Mouse (Mus musculus): ENCODE measurements around the gene Ywhah. TPM values are rescaled to one million over a fixed set of nuclear protein-coding genes. Genes with fewer than 3 reads are reported as not detected.
A peak's percentile ranks its signal among the peaks of the same experiment; 100 is the strongest.

Ywhah gene
- polyA plus RNA-seq (2015; fragmentation: Nextera tagmentation; extraction: Ambion mirVana), result 170 and 188 TPM in 2 replicates

DNA sequence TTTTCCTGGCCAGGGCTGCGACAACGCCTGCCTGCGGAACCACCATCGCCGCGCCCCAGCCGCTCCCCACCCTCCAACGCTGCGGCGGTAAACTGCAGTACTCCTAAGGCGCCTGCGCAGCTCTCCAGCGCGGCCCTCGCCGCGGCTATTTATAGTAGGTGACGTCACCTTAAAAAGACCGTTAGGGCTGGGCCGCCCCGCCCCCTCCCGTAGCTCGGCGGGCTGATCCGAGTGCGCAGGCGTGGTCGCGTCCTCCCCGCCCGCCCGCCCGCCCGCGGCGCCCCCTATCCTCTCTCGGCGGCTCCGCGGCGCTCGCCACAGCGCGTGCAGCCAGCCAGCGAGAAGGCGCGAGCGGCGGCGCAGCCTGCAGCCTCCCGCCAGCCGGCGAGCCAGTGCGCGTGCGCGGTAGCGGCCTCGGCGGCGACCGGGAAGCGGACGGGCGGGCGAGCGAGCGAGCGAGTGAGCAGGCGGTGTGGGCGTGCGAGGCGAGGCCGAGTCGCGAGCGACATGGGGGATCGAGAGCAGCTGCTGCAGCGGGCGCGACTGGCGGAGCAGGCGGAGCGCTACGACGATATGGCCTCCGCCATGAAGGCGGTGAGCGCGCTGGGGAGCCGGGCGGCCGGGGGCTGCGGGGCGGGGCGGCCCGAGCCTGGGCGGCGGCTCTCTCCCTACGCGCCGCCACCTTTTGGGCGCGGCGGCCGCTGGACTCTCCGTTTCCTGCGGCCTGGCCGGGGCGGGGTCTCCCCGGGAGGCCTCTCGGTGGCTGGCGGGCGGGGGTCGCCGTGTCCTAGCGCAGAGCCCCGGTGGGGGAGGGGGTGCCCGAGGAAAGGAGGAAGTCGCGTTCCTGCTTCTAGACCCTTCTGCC, at the start of gene Ywhah:
Ywhah (plus strand) TSS at position 256 of the 865 bp plus-strand sequence.
- Histone ChIP-seq H3K9ac (ENCODE audit: low read depth, low read length) (peak within 1 kb of the TSS; percentile 98), H3K9me3 (replicated peaks; ENCODE audit: control insufficient read depth, low read length) (no peaks in the 10 kb centered on the region), H3K27ac (ENCODE audit: low read length) (peak within 1 kb of the TSS; percentile 100), H3K4me2 (ENCODE audit: low read depth, low read length) (peak within 1 kb of the TSS; percentile 91), H3K4me3 (ENCODE audit: low read depth, low read length) (peak within 1 kb of the TSS; percentile 97), H3K27me3 (ENCODE audit: control insufficient read depth, insufficient read depth, low read depth, low read length) (no peaks in the 10 kb centered on the region), H3K36me3 (ENCODE audit: control insufficient read depth, insufficient read depth) (peaks cover 14% of the 10 kb centered on the region), H3K4me1 (ENCODE audit: control insufficient read depth, low read depth, low read length) (peaks cover 38% of the 10 kb centered on the region)
- ATAC-seq (ENCODE audit: low read depth), result peak; percentile 90
- under 1% methylated on average over 96 of the region's 121 CpGs for WGBS (ENCODE audit: insufficient replicate concordance)

DNA sequence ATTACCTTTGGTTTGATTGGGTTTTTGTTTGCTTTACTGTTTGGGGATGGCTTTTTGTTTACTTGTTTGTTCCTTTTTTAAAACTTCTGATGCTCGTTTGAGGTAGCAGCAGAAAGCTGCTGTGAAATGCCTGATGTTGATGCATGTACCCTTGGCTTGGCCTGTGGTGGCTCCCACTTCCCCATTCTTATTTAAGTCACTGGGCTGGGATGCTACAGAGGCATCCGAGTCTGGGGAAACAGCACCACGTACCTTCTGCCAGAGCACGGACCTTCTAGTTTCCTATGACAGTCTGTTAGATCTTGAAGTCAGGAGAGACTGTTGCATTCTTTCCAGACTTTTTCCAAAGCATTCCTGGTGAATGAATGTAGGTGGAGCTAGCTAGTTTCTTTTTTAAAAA, 42.1 kb upstream of the Ywhah start:
- no peak for ATAC-seq (ENCODE audit: low read depth)
- Histone ChIP-seq H3K36me3 (ENCODE audit: control insufficient read depth, insufficient read depth) (no peaks in the 10 kb centered on the region), H3K9ac (ENCODE audit: low read depth, low read length) (no peak overlapping the region), H3K27me3 (ENCODE audit: control insufficient read depth, insufficient read depth, low read depth, low read length) (no peaks in the 10 kb centered on the region), H3K9me3 (replicated peaks; ENCODE audit: control insufficient read depth, low read length) (no peaks in the 10 kb centered on the region), H3K4me3 (ENCODE audit: low read depth, low read length) (no peak overlapping the region), H3K27ac (ENCODE audit: low read length) (no peak overlapping the region), H3K4me2 (ENCODE audit: low read depth, low read length) (no peak overlapping the region), H3K4me1 (ENCODE audit: control insufficient read depth, low read depth, low read length) (peaks cover 2% of the 10 kb centered on the region)
- WGBS (ENCODE audit: insufficient replicate concordance), result 63% methylated on average over 4 of the region's 4 CpGs

DNA sequence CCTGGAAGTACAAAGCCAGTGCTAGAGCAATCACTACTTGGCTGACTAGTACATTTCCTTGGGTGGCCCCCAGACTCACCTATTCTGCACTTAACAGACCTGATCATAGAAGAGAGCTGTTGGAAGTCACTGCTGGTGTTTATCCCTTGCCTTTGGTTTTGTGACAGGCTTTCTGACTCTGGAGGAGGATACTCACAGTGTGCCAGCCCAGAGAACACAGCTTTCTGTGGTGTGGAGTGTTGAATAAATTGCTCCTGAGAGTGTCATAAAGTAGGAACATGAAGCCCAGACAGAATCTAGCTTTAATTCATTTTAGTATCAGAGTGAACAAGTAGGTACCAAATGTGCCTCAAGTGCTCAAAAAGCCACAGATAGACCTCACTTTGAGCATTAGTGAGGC, 41.4 kb upstream of the Ywhah start:
- ATAC-seq (ENCODE audit: low read depth), result no peak
- Histone ChIP-seq H3K4me1 (ENCODE audit: control insufficient read depth, low read depth, low read length) (peaks cover 2% of the 10 kb centered on the region), H3K27ac (ENCODE audit: low read length) (no peak overlapping the region), H3K9ac (ENCODE audit: low read depth, low read length) (no peak overlapping the region), H3K36me3 (ENCODE audit: control insufficient read depth, insufficient read depth) (no peaks in the 10 kb centered on the region), H3K27me3 (ENCODE audit: control insufficient read depth, insufficient read depth, low read depth, low read length) (no peaks in the 10 kb centered on the region), H3K9me3 (replicated peaks; ENCODE audit: control insufficient read depth, low read length) (no peaks in the 10 kb centered on the region), H3K4me2 (ENCODE audit: low read depth, low read length) (no peak overlapping the region), H3K4me3 (ENCODE audit: low read depth, low read length) (no peak overlapping the region)

DNA sequence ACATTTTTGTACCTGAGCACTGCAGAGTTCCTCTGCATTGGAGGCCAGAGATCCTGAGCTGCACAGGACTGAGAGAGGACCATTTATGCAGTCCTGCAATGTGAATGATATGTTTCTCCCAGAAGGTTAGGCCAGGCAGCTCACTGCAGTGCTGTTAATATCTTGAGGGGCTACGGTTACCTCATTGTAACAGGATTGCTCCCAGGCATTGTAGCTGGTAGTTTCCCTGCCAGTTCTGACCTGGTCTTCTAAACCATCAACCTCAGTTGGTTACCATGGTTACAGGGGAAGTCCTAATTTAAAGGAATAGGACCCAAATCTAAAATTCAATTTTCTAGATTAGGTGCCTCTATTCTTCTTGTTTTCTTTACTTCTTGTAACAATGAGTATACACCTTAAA, 33.2 kb upstream of the Ywhah start:
- Histone ChIP-seq H3K9me3 (replicated peaks; ENCODE audit: control insufficient read depth, low read length) (no peaks in the 10 kb centered on the region), H3K27me3 (ENCODE audit: control insufficient read depth, insufficient read depth, low read depth, low read length) (no peaks in the 10 kb centered on the region), H3K36me3 (ENCODE audit: control insufficient read depth, insufficient read depth) (peaks cover 13% of the 10 kb centered on the region), H3K9ac (ENCODE audit: low read depth, low read length) (no peak overlapping the region), H3K4me3 (ENCODE audit: low read depth, low read length) (no peak overlapping the region), H3K4me2 (ENCODE audit: low read depth, low read length) (no peak overlapping the region), H3K27ac (ENCODE audit: low read length) (no peak overlapping the region), H3K4me1 (ENCODE audit: control insufficient read depth, low read depth, low read length) (no peaks in the 10 kb centered on the region)
- ATAC-seq (ENCODE audit: low read depth), result no peak
- WGBS (ENCODE audit: insufficient replicate concordance), result 82% methylated on average over 1 of the region's 1 CpGs

DNA sequence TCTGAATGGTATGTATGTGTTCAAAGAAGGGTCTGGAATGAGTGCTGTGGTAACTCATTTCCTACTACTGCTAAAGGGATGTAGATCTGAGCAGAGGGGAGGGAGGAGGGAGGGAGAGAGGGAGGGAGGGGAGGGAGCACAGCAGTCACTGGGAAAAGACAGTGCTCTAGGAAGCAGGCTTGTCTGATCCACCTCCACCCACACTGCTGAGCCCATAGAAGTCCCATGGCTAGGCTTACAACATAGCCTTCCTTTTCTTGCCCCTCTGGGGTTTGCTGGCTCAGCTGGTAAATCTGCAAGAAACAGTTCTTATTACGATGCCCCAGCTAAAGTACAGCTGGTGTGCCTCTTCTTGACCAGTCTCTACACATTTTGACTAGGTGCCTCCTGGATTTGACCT, 30.7 kb upstream of the Ywhah start:
- 63% methylated on average over 1 of the region's 1 CpGs for WGBS (ENCODE audit: insufficient replicate concordance)
- ATAC-seq (ENCODE audit: low read depth), result no peak
- Histone ChIP-seq H3K9ac (ENCODE audit: low read depth, low read length) (no peak overlapping the region), H3K4me2 (ENCODE audit: low read depth, low read length) (no peak overlapping the region), H3K4me1 (ENCODE audit: control insufficient read depth, low read depth, low read length) (no peaks in the 10 kb centered on the region), H3K36me3 (ENCODE audit: control insufficient read depth, insufficient read depth) (peaks cover 13% of the 10 kb centered on the region), H3K4me3 (ENCODE audit: low read depth, low read length) (no peak overlapping the region), H3K9me3 (replicated peaks; ENCODE audit: control insufficient read depth, low read length) (no peaks in the 10 kb centered on the region), H3K27ac (ENCODE audit: low read length) (no peak overlapping the region), H3K27me3 (ENCODE audit: control insufficient read depth, insufficient read depth, low read depth, low read length) (no peaks in the 10 kb centered on the region)

DNA sequence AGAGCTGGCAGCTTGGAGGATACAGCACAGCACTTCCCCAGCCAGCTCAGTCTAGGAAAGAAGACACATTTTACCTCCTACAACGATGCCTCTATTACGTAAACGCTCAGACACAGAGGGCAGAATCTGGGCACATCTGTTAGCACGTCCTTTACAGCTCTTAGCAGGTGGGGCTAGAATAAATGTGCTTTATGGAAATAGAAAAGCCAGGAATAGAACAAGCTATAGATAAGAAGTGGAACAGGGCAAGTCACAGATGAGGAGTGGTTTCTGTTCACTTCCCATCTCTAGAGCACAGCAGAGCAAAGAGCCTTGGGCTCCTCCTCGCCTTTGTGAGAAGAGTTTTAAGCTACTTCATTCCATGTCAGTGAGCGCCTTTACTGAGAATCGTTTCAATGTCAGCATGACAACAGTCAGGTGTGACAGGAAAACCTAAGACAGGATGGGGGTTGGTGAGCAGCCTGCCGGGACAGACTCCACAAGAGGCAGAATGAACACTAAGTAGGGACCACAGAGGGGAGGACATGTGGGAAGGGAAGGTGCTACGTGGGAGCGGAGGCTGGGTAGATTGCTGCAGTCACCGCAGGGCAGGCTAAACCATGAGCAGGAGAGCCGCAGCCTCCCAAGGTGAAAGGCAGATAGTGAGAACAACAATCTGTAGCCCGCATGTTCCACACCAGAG, 28.5 kb upstream of the Ywhah start:
- Histone ChIP-seq H3K27me3 (ENCODE audit: control insufficient read depth, insufficient read depth, low read depth, low read length) (no peaks in the 10 kb centered on the region), H3K4me3 (ENCODE audit: low read depth, low read length) (no peak overlapping the region), H3K4me2 (ENCODE audit: low read depth, low read length) (no peak overlapping the region), H3K9ac (ENCODE audit: low read depth, low read length) (no peak overlapping the region), H3K4me1 (ENCODE audit: control insufficient read depth, low read depth, low read length) (no peaks in the 10 kb centered on the region), H3K9me3 (replicated peaks; ENCODE audit: control insufficient read depth, low read length) (no peaks in the 10 kb centered on the region), H3K27ac (ENCODE audit: low read length) (no peak overlapping the region), H3K36me3 (ENCODE audit: control insufficient read depth, insufficient read depth) (peaks cover 3% of the 10 kb centered on the region; the same call in 1 of the 2 replicates)
- WGBS (ENCODE audit: insufficient replicate concordance), result 70% methylated on average over 13 of the region's 13 CpGs
- ATAC-seq (ENCODE audit: low read depth), result no peak

DNA sequence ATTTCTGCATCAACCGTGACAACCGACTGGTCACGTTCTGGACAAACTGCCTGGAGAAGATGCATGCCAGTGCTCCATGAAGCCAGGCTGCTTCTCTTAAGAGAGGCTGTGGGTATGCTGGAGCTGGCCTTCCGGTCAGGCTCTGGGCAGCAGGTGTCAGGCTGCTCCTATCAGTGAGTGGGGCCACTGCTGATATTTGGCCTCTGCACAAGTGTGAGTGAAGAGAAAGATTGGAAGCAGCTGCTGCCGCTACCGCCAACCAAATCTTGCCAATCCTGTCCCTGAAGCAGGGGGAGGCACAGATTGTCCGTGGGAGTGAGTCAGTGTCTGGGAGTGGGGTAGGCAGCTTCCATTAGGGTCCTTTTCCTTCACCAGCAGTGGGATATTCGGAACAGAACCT, 27.5 kb upstream of the Ywhah start:
- Histone ChIP-seq H3K36me3 (ENCODE audit: control insufficient read depth, insufficient read depth) (peaks cover 3% of the 10 kb centered on the region; the same call in 1 of the 2 replicates), H3K4me1 (ENCODE audit: control insufficient read depth, low read depth, low read length) (no peaks in the 10 kb centered on the region), H3K9ac (ENCODE audit: low read depth, low read length) (no peak overlapping the region), H3K27me3 (ENCODE audit: control insufficient read depth, insufficient read depth, low read depth, low read length) (no peaks in the 10 kb centered on the region), H3K4me2 (ENCODE audit: low read depth, low read length) (no peak overlapping the region), H3K4me3 (ENCODE audit: low read depth, low read length) (no peak overlapping the region), H3K27ac (ENCODE audit: low read length) (no peak overlapping the region), H3K9me3 (replicated peaks; ENCODE audit: control insufficient read depth, low read length) (no peaks in the 10 kb centered on the region)
- 75% methylated on average over 8 of the region's 8 CpGs for WGBS (ENCODE audit: insufficient replicate concordance)
- ATAC-seq (ENCODE audit: low read depth), result no peak

DNA sequence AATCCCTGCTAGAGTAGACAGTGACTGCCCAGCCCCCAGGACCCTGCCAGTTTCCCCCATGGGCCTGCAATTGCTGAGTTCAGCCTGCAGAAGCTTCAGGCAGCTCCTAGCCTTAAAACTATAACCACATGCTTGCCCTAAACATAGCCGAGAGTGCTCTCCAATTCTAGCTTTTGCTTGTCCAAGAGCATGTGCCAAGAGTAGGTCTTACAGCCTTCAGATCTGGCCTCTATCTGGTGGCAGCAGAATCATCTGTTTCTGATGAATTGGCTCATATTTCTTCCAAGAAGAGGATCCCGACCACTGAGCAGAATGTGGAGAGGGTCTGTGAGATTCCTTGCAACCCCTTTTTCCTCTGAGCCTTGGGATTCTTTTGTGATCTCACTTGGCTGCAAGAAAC, 24.1 kb upstream of the Ywhah start:
- WGBS (ENCODE audit: insufficient replicate concordance), result 57% methylated on average over 2 of the region's 2 CpGs
- H3K27me3 ChIP-seq (ENCODE audit: control insufficient read depth, insufficient read depth, low read depth, low read length), result no peaks in the 10 kb centered on the region
- H3K4me3 ChIP-seq (ENCODE audit: low read depth, low read length), result no peak overlapping the region
- H3K27ac ChIP-seq (ENCODE audit: low read length), result no peak overlapping the region
- no peaks in the 10 kb centered on the region for H3K4me1 ChIP-seq (ENCODE audit: control insufficient read depth, low read depth, low read length)
- no peaks in the 10 kb centered on the region for H3K9me3 ChIP-seq (replicated peaks; ENCODE audit: control insufficient read depth, low read length)
- no peak overlapping the region for H3K4me2 ChIP-seq (ENCODE audit: low read depth, low read length)
- no peak overlapping the region for H3K9ac ChIP-seq (ENCODE audit: low read depth, low read length)
- H3K36me3 ChIP-seq (ENCODE audit: control insufficient read depth, insufficient read depth), result no peaks in the 10 kb centered on the region
- no peak for ATAC-seq (ENCODE audit: low read depth)

DNA sequence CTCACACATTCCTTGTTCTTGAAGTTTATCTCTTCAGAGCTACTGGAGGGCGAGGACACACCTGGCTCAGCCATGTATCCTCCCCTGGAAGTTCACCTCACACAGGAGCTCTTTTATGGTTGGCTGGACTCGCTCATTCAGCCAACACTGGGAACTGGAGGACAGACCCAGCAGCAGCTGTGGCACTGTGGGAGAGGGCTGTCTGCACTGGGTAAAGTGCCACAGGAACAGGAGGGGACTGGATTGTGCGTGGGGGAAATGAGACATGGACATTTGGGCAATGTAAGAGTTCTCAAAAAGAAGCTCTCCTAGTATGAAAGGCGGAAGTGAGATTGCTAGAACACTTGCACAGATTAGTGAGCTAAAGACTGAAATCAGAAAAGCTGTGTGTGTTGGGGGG, 22.9 kb upstream of the Ywhah start:
- Histone ChIP-seq H3K4me1 (ENCODE audit: control insufficient read depth, low read depth, low read length) (no peaks in the 10 kb centered on the region), H3K9me3 (replicated peaks; ENCODE audit: control insufficient read depth, low read length) (no peaks in the 10 kb centered on the region), H3K4me2 (ENCODE audit: low read depth, low read length) (no peak overlapping the region), H3K27ac (ENCODE audit: low read length) (no peak overlapping the region), H3K4me3 (ENCODE audit: low read depth, low read length) (no peak overlapping the region), H3K9ac (ENCODE audit: low read depth, low read length) (no peak overlapping the region), H3K27me3 (ENCODE audit: control insufficient read depth, insufficient read depth, low read depth, low read length) (no peaks in the 10 kb centered on the region), H3K36me3 (ENCODE audit: control insufficient read depth, insufficient read depth) (no peaks in the 10 kb centered on the region)
- WGBS (ENCODE audit: insufficient replicate concordance), result 59% methylated on average over 4 of the region's 4 CpGs
- ATAC-seq (ENCODE audit: low read depth), result no peak
